Mouse (Mus musculus) liver, postnatal 0 days (tissue): Measurements from ENCODE around the gene Itpr2.

Source experiments
- CTCF ChIP-seq: sonication (generic); IDR thresholded peaks from 2 replicates; pipeline ENCODE4 v1.5.1; 2016; ENCODE audit warnings: antibody characterized with exemption, low read depth
- EP300 ChIP-seq: IDR thresholded peaks from 2 replicates; pipeline ENCODE4 v1.6.1; 2016; ENCODE audit warnings: antibody characterized with exemption, low read depth, mild to moderate bottlenecking

- TF ChIP-seq EP300: no peak
- no peak for TF ChIP-seq CTCF
Observed at GRCm38 (mm10) chr6:146190006-146190405, 312.0 kb downstream of the Itpr2 start.
